Mouse (Mus musculus) v-Abl transformed pro-B cells (cell line): ENCODE results near the gene Spata5.

Source experiments
- in situ Hi-C, 2 experiments: fragments of 400-800 bp; cut with MboI; formaldehyde crosslinking; loops; one replicate each; pipeline ENCODE4 v1.15.1; 2025; ENCODE audit not compliant: unreplicated experiment in 2 of 2

Gene Spata5

DNA sequence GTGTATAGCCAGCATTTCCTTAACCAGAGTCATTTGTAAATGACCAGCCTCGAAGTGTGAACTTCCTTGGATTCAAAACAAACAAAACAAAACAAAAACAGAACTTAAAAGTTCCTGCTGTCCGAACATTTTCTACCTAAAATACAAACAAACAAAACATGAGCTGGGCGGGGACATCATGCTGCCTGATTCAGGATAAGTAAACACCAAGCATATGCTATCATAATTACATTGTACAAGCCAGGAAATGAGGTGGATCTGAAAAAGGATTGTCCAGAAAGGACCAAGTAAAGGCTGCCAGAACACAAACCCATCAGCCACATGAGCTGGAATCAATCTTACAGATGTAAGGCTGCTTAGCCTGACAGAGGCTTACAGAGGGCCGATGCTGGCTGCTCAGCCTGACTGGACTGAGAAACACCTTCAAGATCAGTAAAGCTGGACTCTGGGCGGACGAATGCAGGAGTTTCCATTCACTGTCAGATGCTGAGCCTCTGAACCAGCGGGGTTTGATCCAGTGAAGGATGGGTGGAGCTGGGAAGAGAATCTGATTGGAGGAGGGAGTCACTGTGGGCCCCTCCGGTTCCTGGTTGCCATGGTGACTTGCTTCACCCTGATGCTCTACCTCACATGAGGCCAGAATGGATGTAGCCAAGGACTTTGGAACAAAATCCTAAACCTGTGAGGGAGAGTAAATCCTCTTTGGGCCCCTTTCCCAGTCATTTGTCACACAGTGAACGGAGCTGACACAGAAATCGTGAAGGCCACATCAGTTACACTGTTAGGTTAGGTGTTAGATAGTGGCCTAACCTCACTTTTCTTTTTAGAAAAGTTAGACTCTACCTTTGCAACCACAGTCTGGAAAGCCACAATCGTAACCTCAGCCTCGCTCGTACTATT is 185.5 kb downstream of the Spata5 start:
- in situ Hi-C loops: loop anchor here (5.0 to 10.0 kb wide), 2 partner anchors 130 to 597 kb away; no protein-coding TSS in a partner anchor

DNA sequence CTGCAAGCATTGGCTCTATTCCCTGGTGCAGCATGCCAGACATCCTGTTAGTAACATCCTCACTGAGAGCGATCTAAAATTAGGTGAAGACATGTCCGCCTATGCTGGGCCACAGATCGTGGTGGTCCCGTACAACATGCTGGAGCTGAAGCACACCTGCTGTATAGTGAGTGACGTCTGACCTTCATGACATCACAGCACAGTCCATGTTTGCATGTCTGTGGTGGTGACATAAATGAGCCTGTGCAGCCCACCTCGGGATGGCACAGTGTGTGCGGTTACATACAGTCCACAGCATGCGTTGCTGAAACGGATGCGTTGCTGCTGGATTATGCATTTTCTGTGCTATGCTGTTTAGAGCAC is 186.2 kb downstream of the Spata5 start:
- in situ Hi-C loops: loop anchor here (5.0 to 10.0 kb wide), 2 partner anchors 131 to 596 kb away; no protein-coding TSS in a partner anchor

DNA sequence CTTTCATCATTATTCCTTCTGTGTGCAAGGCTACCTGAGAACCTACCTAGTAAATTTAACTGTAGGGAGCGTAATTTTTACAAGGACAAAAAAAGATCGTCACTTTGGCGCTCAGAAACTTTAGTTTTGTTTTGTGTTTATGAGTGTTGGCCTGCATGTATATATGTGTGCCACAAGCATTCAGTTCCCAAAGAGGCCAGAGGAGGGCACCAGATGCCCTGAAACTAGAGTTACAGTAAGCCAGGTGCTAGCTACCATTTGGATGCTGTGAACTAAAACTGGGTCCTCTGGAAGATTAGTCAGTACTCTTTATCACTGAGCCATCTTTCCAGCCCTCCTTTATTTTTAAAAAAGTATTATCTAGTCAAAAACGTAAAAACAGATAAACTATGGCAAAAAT is 189.2 kb downstream of the Spata5 start:
- in situ Hi-C loops: loop anchor here (5.0 to 10.0 kb wide), 2 partner anchors 134 to 593 kb away; no protein-coding TSS in a partner anchor

DNA sequence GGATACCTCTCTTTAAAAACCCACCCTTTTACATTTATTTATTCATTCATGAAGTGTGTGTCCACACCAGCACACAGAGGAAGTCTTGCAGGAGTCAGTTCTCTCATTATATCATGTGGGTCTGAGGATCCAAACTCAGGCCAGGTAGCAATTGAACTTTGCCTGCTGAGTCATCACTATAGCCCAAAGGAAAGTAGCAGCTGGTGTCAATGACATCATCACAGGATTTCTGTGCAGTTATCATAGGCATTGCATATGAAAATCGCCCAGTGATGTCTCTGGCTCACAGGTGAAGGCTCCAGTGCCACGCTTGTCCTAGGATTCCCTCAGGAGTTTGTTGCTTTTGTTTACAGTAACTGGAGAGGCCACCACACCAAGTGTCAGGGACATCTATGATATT is 191.0 kb downstream of the Spata5 start:
- in situ Hi-C loops: no loop called here

DNA sequence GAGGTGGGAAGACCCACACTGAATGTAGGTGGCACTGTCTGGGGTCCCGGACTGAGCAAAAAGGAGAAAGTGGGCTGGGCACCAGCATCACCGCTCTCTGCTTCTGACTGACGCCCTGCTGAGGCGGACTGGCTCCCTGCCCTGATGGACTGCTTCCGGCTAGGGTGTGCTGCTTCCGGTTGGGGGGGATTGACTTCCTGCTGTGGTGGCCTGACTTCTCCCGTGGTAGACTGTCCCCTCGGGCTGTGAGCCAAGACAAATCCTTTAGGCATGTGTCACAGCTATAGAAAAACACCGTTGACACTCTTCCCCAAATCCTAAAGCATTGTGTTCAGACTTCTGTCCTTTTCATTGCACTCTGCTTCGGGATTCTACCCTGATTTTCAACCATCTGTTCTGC is 194.0 kb downstream of the Spata5 start:
- in situ Hi-C loops: no loop called here

DNA sequence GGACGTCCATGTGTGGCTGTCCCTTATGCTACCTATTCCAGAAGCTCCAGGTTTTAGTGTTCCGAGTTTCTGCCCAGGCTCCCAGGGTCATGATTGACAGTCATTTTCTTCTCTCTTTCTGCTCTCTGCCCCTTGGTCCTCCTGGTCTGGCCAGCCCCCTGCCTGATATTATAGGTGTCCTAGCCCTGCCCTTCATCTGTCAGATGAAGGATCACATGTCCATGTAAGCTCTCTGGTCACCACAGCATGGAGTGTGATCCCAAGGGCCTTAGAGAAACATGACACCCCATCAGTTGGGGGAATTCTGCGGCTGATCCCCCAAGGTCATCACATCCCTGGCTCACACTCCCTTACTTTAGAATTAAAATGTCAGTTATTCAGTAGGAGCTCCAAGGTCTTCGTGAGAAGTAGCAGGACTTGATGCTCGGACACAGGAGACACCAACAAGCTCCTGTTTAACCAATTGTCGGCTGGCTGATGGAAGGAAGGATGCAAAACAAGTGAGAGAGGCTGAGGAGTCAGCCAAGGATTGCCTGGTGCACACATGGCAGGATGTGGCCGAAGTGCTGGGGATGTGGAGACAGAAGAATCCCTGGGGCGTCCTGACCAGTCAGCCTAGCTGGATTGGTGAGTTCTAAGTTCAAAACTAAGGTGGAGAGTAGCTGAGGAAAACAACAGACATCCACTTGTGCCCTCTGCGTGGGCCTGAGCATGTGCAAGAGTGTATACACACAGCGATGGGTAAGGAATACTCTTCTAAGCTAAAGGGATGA is 195.4 kb downstream of the Spata5 start:
- in situ Hi-C loops: no loop called here

DNA sequence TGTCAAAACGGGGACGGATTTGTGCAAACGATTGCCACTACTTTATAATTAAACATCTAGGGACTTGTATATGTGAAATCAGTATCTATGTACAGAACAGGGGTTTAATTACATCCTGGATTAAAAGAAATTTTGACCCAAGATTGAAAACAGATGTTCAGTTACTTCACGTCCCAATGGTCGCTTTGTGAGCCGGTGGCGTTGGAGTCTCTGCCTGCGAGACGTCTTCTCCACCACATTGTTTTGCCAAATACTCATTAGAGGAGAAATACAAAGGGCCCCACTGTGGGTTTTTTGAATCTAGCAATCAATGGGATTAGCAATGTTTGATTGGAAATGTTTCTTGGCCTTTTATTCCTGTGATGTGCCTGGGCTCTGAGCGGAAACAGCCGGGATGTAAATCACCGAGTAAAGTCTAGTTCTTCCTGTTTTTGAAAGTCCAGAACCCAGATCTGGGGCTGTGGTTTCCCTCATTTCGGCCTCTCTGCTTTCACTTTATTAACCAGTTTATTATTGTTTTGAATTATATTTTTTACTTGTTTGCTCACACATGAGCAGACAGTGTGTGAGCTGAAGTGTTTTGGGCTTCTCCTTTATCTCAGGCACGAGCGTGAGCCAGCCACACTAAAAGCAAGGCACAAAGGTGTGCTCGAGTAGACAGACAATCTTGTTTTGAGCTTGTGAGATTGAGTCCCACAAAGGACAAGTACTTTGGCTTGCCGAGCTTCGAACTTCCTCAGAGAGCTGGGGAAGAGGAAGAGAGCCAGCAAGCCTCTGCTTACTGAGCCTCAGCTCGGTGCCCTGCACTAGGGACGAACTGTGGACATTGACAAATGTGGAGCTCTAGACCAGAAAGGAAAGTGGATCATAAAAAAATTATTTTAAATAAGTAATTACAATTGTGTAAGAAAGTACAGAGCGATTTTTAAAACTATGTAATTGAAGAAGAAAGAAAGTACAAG is 197.2 kb downstream of the Spata5 start:
- in situ Hi-C loops: no loop called here
